Mouse (Mus musculus) lung, postnatal 0 days (tissue): Measurements from ENCODE around the gene Ppp2r5e.

Experiments used
- CTCF ChIP-seq: IDR thresholded peaks from 2 replicates; pipeline ENCODE4 v1.5.1; 2016; ENCODE audit warnings: antibody characterized with exemption, mild to moderate bottlenecking
- EP300 ChIP-seq: IDR thresholded peaks from 2 replicates; pipeline ENCODE4 v1.6.1; 2016; ENCODE audit warnings: antibody characterized with exemption, mild to moderate bottlenecking, control low read depth

GRCm38 (mm10) chr12:75504991-75505650, 90.9 kb downstream of the Ppp2r5e start:
- TF ChIP-seq CTCF (no peak), EP300 (no peak)
